Mouse (Mus musculus) myocyte (in vitro differentiated cells): ENCODE data around the gene Nkapd1. TPM values are rescaled to one million over a fixed set of nuclear protein-coding genes. Genes with fewer than 3 reads are reported as not detected.

Experiments used
- H3K27me3 ChIP-seq: one replicate; pipeline ENCODE4 v1.6.1; 2011; ENCODE audit not compliant: control insufficient read depth, insufficient read depth, insufficient read length
- H3K36me3 ChIP-seq: one replicate; pipeline ENCODE4 v1.6.1; 2011; ENCODE audit not compliant: control insufficient read depth, insufficient read depth
- H3K4me2 ChIP-seq: one replicate; pipeline ENCODE4 v1.6.1; 2011; ENCODE audit warnings: low read depth, control low read depth
- H3K4me3 ChIP-seq: one replicate; pipeline ENCODE4 v1.5.1; 2011; ENCODE audit warnings: mild to moderate bottlenecking, control low read depth, moderate library complexity
- H3K79me2 ChIP-seq: one replicate; pipeline ENCODE4 v1.6.1; 2011; ENCODE audit not compliant: control insufficient read depth, insufficient read depth
- H3ac ChIP-seq: one replicate; pipeline ENCODE4 v1.6.1; 2011; ENCODE audit not compliant: control insufficient read depth, insufficient read length
- CEBPB ChIP-seq: IDR thresholded peaks from 2 replicates; pipeline ENCODE4 v1.6.1; 2011; ENCODE audit warnings: mild to moderate bottlenecking, moderate library complexity; ENCODE audit not compliant: poor library complexity, insufficient read depth, severe bottlenecking
- E2F4 ChIP-seq: IDR thresholded peaks from one replicate; pipeline ENCODE4 v1.6.1; 2011; ENCODE audit warnings: mild to moderate bottlenecking, control low read depth, moderate library complexity; ENCODE audit not compliant: insufficient read depth
- MAX ChIP-seq: IDR thresholded peaks from one replicate; pipeline ENCODE4 v1.6.1; 2011; ENCODE audit warnings: low read depth, mild to moderate bottlenecking, control low read depth
- MYOD1 ChIP-seq, 3 experiments: IDR thresholded peaks; one replicate each; pipeline ENCODE4 v1.6.1; 2011; ENCODE audit warnings: control low read depth in 2 of 3, low read depth in 2 of 3, mild to moderate bottlenecking in 2 of 3, moderate library complexity in 1 of 3; ENCODE audit not compliant: insufficient read length in 2 of 3, control insufficient read depth in 1 of 3
- MYOG ChIP-seq, 3 experiments: IDR thresholded peaks; one replicate each; pipeline ENCODE4 v1.6.1; 2011; ENCODE audit warnings: control low read depth in 2 of 3, low read depth in 2 of 3, mild to moderate bottlenecking in 2 of 3; ENCODE audit not compliant: insufficient read length in 2 of 3, control insufficient read depth in 1 of 3, insufficient read depth in 1 of 3
- POLR2A ChIP-seq: IDR thresholded peaks from one replicate; pipeline ENCODE4 v1.6.1; 2011; ENCODE audit warnings: low read depth, mild to moderate bottlenecking, control low read depth, moderate library complexity; ENCODE audit not compliant: insufficient read length
- POLR2AphosphoS2 ChIP-seq: IDR thresholded peaks from one replicate; pipeline ENCODE4 v1.6.1; 2011; ENCODE audit warnings: low read depth, control low read depth; ENCODE audit not compliant: insufficient read length
- REST ChIP-seq: IDR thresholded peaks from one replicate; pipeline ENCODE4 v1.6.1; 2011; ENCODE audit warnings: mild to moderate bottlenecking, control low read depth, moderate library complexity; ENCODE audit not compliant: insufficient read depth, insufficient read length
- SRF ChIP-seq: IDR thresholded peaks from one replicate; pipeline ENCODE4 v1.6.1; 2011; ENCODE audit warnings: low read depth; ENCODE audit not compliant: control insufficient read depth, insufficient read length
- TCF12 ChIP-seq: IDR thresholded peaks from one replicate; pipeline ENCODE4 v1.6.1; 2011; ENCODE audit warnings: mild to moderate bottlenecking, control low read depth; ENCODE audit not compliant: poor library complexity, insufficient read depth, severe bottlenecking
- TCF3 ChIP-seq: IDR thresholded peaks from one replicate; pipeline ENCODE4 v1.6.1; 2011; ENCODE audit warnings: low read depth, control low read depth; ENCODE audit not compliant: insufficient read length
- USF1 ChIP-seq: IDR thresholded peaks from one replicate; pipeline ENCODE4 v1.6.1; 2011; ENCODE audit warnings: low read depth, mild to moderate bottlenecking, control low read depth, moderate library complexity
- polyA plus RNA-seq: library from polyadenylated mRNA; unstranded; fragments of >200 nt; fragmentation: generic; extraction: Trizol; gene quantifications from one replicate; pipeline ENCODE4 v1.2.1, GENCODE M21; 2012; ENCODE audit warnings: missing spikeins

The Nkapd1 gene
- 4.8 TPM for polyA plus RNA-seq

GRCm38 (mm10) chr9:50616766-50617603 is at the start of gene Nkapd1, which contains the start of gene Pih1d2:
Gene Nkapd1 (minus strand): TSS chr9:50617464.
Gene Pih1d2 (plus strand): TSS chr9:50617321.
- TF ChIP-seq MYOD1 (IDR thresholded peaks at IDR 0.05; ENCODE audit: control insufficient read depth in 1 of 3, insufficient read length in 2 of 3, low read depth in 2 of 3) (peak in 1 of 3 experiments; percentile 21), MYOG (IDR thresholded peaks at IDR 0.05; ENCODE audit: control insufficient read depth in 1 of 3, insufficient read depth in 1 of 3, insufficient read length in 2 of 3, low read depth in 2 of 3) (peak in 1 of 3 experiments; percentile 26), POLR2A (peak; percentile 72), SRF (no peak), POLR2AphosphoS2 (peak; percentile 77), USF1 (no peak)
- peak within 1 kb of the TSS; percentile 95 for H3K4me2 ChIP-seq
- H3K79me2 ChIP-seq = peaks cover 33% of the 10 kb centered on the region
- peak within 1 kb of the TSS; percentile 78 for H3K4me3 ChIP-seq
- H3K36me3 ChIP-seq = peaks cover 23% of the 10 kb centered on the region
- no peaks in the 10 kb centered on the region for H3K27me3 ChIP-seq
- H3ac ChIP-seq = peak within 1 kb of the TSS; percentile 83

GRCm38 (mm10) chr9:50666442-50666841 is 49.2 kb upstream of the Nkapd1 start:
- no peaks in the 10 kb centered on the region for H3K79me2 ChIP-seq
- H3ac ChIP-seq = no peak overlapping the region
- H3K4me2 ChIP-seq = no peak overlapping the region
- no peaks in the 10 kb centered on the region for H3K36me3 ChIP-seq
- H3K4me3 ChIP-seq = no peak overlapping the region
- H3K27me3 ChIP-seq = no peaks in the 10 kb centered on the region
- no peak for TF ChIP-seq TCF3
- TF ChIP-seq CEBPB = no peak
- no peak for TF ChIP-seq MYOG (IDR thresholded peaks at IDR 0.05; ENCODE audit: control insufficient read depth in 1 of 3, insufficient read depth in 1 of 3, insufficient read length in 2 of 3, low read depth in 2 of 3)
- no peak for TF ChIP-seq MYOD1 (IDR thresholded peaks at IDR 0.05; ENCODE audit: control insufficient read depth in 1 of 3, insufficient read length in 2 of 3, low read depth in 2 of 3)
- no peak for TF ChIP-seq REST
- TF ChIP-seq USF1 = no peak
- TF ChIP-seq POLR2AphosphoS2 = no peak
- no peak for TF ChIP-seq POLR2A
- TF ChIP-seq E2F4 = no peak
- no peak for TF ChIP-seq TCF12
- no peak for TF ChIP-seq SRF
- TF ChIP-seq MAX = no peak

GRCm38 (mm10) chr9:50664826-50665225 is 47.6 kb upstream of the Nkapd1 start:
- Histone ChIP-seq H3K79me2 (no peaks in the 10 kb centered on the region), H3K36me3 (no peaks in the 10 kb centered on the region), H3K4me2 (no peak overlapping the region), H3ac (no peak overlapping the region), H3K4me3 (no peak overlapping the region), H3K27me3 (no peaks in the 10 kb centered on the region)
- TF ChIP-seq CEBPB (no peak), TCF3 (no peak), POLR2A (no peak), E2F4 (no peak)

DNA sequence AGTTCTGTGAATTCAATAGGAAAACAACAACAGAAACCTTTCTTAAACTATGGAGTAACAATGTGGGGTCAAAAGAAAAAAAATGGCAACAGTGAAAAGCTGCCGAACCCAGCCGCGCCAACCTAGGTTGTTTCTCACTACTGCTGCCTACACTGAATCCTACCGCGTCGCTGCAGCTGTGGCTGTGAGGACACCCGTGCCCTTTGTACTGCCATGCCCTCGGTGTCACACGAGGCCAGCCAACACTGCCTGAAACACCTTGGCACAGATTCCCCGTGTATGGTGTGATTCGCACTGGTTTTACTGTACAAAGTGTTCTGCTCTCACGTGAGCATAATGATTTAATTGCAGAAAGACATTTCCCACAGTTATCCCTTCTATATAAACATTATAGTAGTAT is 43.2 kb upstream of the Nkapd1 start:
- H3K36me3 ChIP-seq = peaks cover 7% of the 10 kb centered on the region
- no peaks in the 10 kb centered on the region for H3K27me3 ChIP-seq
- TF ChIP-seq TCF3 = no peak
- TF ChIP-seq CEBPB = no peak
- no peak for TF ChIP-seq E2F4
- TF ChIP-seq TCF12 = no peak
- no peak for TF ChIP-seq REST
- peak in 1 of 3 experiments; percentile 47 for TF ChIP-seq MYOD1 (IDR thresholded peaks at IDR 0.05; ENCODE audit: control insufficient read depth in 1 of 3, insufficient read length in 2 of 3, low read depth in 2 of 3)
- TF ChIP-seq POLR2AphosphoS2 = no peak
- no peak for TF ChIP-seq MAX
- TF ChIP-seq USF1 = no peak
- TF ChIP-seq SRF = no peak
- peak in 2 of 3 experiments; percentile 22 to 42 for TF ChIP-seq MYOG (IDR thresholded peaks at IDR 0.05; ENCODE audit: control insufficient read depth in 1 of 3, insufficient read depth in 1 of 3, insufficient read length in 2 of 3, low read depth in 2 of 3)
- peak; percentile 20 for TF ChIP-seq POLR2A
- H3K4me2 ChIP-seq = peak overlapping the region; percentile 94
- H3ac ChIP-seq = peak overlapping the region; percentile 85
- H3K4me3 ChIP-seq = peak overlapping the region; percentile 76
- peaks cover 9% of the 10 kb centered on the region for H3K79me2 ChIP-seq
